Mouse (Mus musculus) embryonic facial prominence, embryonic 14.5 days (tissue): Measurements from ENCODE around the gene Szrd1. TPM values are rescaled to one million over a fixed set of nuclear protein-coding genes. Genes with fewer than 3 reads are reported as not detected.

Experiments
- ATAC-seq: fragments of 200-750 bp; cut with Nextera tagmentation; 2 replicates; pipeline ENCODE4 v1.8.0; 2017; ENCODE audit warnings: low read depth, moderate number of reproducible peaks, moderate TSS enrichment
- DNase-seq: peaks from one replicate; pipeline ENCODE4 v3.0.0-alpha.2; 2015; ENCODE audit warnings: low spot score
- H3K27ac ChIP-seq: fragments of 300-500 bp; sonication (generic); replicated peaks from 2 replicates; pipeline ENCODE4 v1.5.1; 2014; ENCODE audit warnings: low read depth, mild to moderate bottlenecking, low read length, moderate library complexity
- H3K27me3 ChIP-seq: fragments of 300-500 bp; sonication (generic); replicated peaks from 2 replicates; pipeline ENCODE4 v1.6.1; 2014; ENCODE audit warnings: low read length; ENCODE audit not compliant: control insufficient read depth, insufficient read depth
- H3K36me3 ChIP-seq: fragments of 300-500 bp; sonication (generic); 2 replicates; pipeline ENCODE4 v1.6.1; 2014; ENCODE audit warnings: low read length, mixed read lengths; ENCODE audit not compliant: control insufficient read depth, insufficient read depth
- H3K4me1 ChIP-seq: fragments of 300-500 bp; sonication (generic); 2 replicates; pipeline ENCODE4 v1.6.1; 2014; ENCODE audit warnings: antibody characterized with exemption, low read length; ENCODE audit not compliant: control insufficient read depth, insufficient read depth
- H3K4me2 ChIP-seq: fragments of 300-500 bp; sonication (generic); 2 replicates; pipeline ENCODE4 v1.6.1; 2014; ENCODE audit warnings: low read depth, mild to moderate bottlenecking, low read length, moderate library complexity, mixed read lengths
- H3K4me3 ChIP-seq: fragments of 300-500 bp; sonication (generic); 2 replicates; pipeline ENCODE4 v1.5.1; 2014; ENCODE audit warnings: low read depth, mild to moderate bottlenecking, low read length
- H3K9ac ChIP-seq: fragments of 300-500 bp; sonication (generic); 2 replicates; pipeline ENCODE4 v1.6.1; 2014; ENCODE audit warnings: low read depth, mild to moderate bottlenecking, low read length, moderate library complexity, mixed read lengths
- H3K9me3 ChIP-seq: fragments of 300-500 bp; sonication (generic); 2 replicates; pipeline ENCODE4 v1.6.1; 2016; ENCODE audit warnings: low read length; ENCODE audit not compliant: control insufficient read depth
- WGBS: fragments of 180-500 bp; shearing (Covaris S2); extraction: QIAGEN DNeasy Blood & Tissue Kit; methylation state at CpG from one replicate; pipeline ENCODE4 v1.1.7; 2014; 5-methylcytosine and 5-hydroxymethylcytosine counted together
- polyA plus RNA-seq: library from polyadenylated mRNA; unstranded; fragments of >200 nt; fragmentation: Nextera tagmentation; extraction: Ambion mirVana; gene quantifications from 2 replicates; pipeline ENCODE4 v1.2.1, GENCODE M21; 2014

The Szrd1 gene
- polyA plus RNA-seq, 1 experiment from 2014 or later = 38.7 TPM

DNA sequence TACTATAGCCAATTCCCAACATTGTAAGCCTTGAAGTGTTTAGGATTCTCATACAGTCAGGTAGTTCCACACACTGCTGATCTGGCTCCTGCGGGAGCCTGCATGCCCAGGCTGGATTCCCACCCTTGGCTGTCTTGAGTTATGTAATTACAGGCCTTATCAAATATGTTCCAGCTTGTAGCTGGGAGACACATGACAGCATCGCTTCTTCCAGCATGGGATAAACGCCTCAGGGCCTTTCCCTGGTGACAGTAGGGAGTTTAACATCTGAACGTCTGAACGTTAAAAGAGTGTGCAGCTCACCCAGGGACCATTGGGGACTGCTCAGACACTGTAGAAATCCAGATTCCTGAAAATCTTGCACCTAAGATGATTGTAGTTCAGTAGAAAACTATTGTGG lies 36.2 kb upstream of the Szrd1 start:
- H3K4me2 ChIP-seq = no peak overlapping the region
- H3K9me3 ChIP-seq = no peaks in the 10 kb centered on the region
- DNase-seq (peak; percentile 83), ATAC-seq (peak; percentile 79; the same call in 1 of the 2 replicates)
- H3K36me3 ChIP-seq = peaks cover 57% of the 10 kb centered on the region
- H3K4me1 ChIP-seq = no peaks in the 10 kb centered on the region
- no peaks in the 10 kb centered on the region for H3K27me3 ChIP-seq
- H3K9ac ChIP-seq = no peak overlapping the region
- no peak overlapping the region for H3K4me3 ChIP-seq
- WGBS = 48% methylated on average over 5 of the region's 5 CpGs
- H3K27ac ChIP-seq = no peak overlapping the region

DNA sequence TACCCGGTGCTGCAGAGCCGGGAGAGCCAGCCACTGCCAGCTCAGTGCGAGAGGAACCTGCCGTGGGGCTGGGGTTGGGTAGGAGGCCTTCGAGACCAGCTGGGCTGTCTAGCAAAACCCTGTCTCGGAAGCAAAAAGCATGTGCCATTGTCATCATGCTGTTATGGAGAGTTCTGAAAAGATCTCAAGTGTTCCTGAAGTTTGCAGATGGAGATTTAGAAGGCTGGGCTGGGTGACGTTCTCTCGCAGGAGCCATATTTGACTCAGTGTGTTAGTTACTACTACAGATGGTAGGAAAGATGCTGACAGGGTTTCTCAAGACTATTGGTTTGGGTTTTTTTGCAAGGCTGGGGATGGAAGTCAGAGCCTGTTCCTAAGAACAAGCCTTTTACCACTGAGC lies 32.5 kb upstream of the Szrd1 start:
- no peaks in the 10 kb centered on the region for H3K27me3 ChIP-seq
- no peak overlapping the region for H3K27ac ChIP-seq
- H3K4me1 ChIP-seq = no peaks in the 10 kb centered on the region
- 94% methylated on average over 8 of the region's 8 CpGs for WGBS
- no peaks in the 10 kb centered on the region for H3K9me3 ChIP-seq
- peaks cover 71% of the 10 kb centered on the region for H3K36me3 ChIP-seq
- DNase-seq = no peak
- no peak overlapping the region for H3K9ac ChIP-seq
- H3K4me3 ChIP-seq = no peak overlapping the region
- no peak overlapping the region for H3K4me2 ChIP-seq
- no peak for ATAC-seq

DNA sequence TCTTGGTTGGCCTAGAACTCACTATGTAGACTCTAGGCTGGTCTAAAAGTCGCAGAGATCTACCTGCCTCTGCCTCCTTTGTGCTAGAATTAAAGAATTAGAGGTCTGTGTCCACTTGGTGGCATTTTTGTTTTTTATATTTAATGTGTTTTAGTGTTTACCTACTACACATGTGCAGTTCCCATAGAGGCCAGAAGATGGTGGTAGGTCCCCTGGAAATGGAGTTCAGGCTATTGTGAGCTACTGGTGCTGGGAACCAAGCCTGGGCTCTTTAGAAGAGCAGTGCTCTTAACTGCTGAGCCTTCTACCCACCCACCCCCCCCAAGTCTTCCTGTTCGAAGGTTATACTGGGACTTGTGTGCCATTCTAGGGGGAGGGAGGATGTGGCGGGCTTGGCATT lies 27.6 kb upstream of the Szrd1 start:
- Histone ChIP-seq H3K4me3 (no peak overlapping the region), H3K36me3 (peaks cover 42% of the 10 kb centered on the region), H3K27me3 (no peaks in the 10 kb centered on the region), H3K4me2 (no peak overlapping the region), H3K27ac (no peak overlapping the region), H3K9ac (no peak overlapping the region), H3K4me1 (no peaks in the 10 kb centered on the region), H3K9me3 (peaks cover 5% of the 10 kb centered on the region)
- WGBS = 99% methylated on average over 3 of the region's 3 CpGs
- DNase-seq (no peak), ATAC-seq (no peak)

DNA sequence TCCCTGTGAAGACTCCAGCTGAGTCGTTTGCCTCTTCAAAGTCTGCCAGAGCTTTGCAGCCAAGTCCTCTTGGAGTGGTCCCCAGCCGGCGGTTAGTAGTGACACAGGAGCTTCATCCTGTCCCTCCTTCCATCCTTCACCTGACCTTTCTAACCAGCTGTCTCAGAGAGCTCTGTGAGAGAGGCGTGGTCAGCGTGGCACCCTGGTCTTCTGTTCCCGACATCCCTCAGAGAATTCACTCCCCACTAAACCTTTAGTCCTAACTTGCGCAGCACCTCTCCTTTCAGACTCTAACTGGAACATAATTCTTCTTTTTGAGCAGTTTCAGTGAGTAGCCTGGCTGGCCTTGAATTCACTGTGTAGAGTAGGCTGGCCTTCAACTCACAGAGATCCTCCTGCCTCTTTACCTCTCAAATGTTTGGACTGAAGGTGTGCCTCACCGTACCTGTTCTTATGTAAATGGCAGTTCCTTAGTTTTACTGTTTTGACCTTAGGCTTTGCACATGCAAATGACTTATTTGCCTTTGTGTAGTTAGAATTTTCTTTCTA lies 26.2 kb upstream of the Szrd1 start:
- H3K4me1 ChIP-seq = no peaks in the 10 kb centered on the region
- peaks cover 29% of the 10 kb centered on the region for H3K36me3 ChIP-seq
- 80% methylated on average over 8 of the region's 8 CpGs for WGBS

DNA sequence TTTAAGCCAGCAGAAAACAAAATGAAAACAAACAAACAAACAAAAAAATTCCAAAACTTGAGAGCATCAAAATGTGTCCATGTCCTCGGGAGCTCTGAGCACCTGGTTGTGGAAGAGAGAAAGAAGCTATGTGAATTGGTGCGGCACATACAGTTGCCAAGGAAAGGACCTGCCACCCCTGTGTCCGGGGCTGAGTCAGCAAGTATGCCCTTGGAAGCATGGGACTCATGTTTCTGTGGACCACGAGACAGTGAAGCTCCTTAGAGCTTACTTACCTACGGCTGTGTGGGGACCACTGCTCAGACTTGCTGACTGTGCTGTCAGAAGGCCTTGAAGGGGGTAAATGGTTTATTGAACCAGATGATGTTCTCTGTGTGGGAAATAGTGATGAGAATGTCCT lies 24.2 kb upstream of the Szrd1 start:
- Histone ChIP-seq H3K27me3 (no peaks in the 10 kb centered on the region), H3K4me3 (no peak overlapping the region), H3K4me2 (no peak overlapping the region), H3K27ac (no peak overlapping the region), H3K36me3 (peaks cover 8% of the 10 kb centered on the region), H3K9ac (no peak overlapping the region), H3K4me1 (peaks cover 8% of the 10 kb centered on the region; the same call in 1 of the 2 replicates), H3K9me3 (peaks cover 5% of the 10 kb centered on the region)
- DNase-seq (no peak), ATAC-seq (no peak)
- 95% methylated on average over 5 of the region's 5 CpGs for WGBS

More for the DNA sequence above, 26.2 kb upstream of the Szrd1 start:
- ATAC-seq = no peak
- H3K9ac ChIP-seq = no peak overlapping the region
- no peak for DNase-seq
- no peak overlapping the region for H3K27ac ChIP-seq
- no peak overlapping the region for H3K4me2 ChIP-seq
- peaks cover 5% of the 10 kb centered on the region for H3K9me3 ChIP-seq
- no peaks in the 10 kb centered on the region for H3K27me3 ChIP-seq
- no peak overlapping the region for H3K4me3 ChIP-seq

DNA sequence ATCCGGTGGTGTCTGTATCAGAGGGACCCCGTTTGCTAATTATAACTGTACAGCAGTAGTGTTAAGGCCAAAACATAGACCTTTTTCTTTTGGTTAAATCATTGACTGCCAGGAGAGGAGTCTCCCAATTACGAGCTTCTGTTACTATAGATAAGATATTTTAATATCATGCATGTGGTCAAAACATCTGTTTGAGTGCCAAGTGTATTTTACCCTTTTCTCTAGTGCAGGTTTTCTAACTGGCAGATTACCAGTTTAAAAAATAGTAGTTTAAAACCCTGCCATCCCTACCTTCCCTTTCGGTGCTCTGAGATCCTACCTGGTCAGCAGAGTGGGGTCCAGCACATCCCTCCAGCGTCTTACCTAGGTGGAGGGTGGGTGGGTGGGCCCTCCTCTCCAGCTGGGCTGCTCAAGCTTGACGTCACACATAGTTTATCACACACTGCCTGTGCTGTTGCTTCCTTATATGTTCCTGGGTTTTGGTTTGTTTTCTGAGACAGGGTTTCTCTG lies 22.2 kb upstream of the Szrd1 start:
- peaks cover 8% of the 10 kb centered on the region; the same call in 1 of the 2 replicates for H3K4me1 ChIP-seq
- H3K4me3 ChIP-seq = no peak overlapping the region
- H3K27me3 ChIP-seq = no peaks in the 10 kb centered on the region
- no peak overlapping the region for H3K27ac ChIP-seq
- no peak overlapping the region for H3K9ac ChIP-seq
- ATAC-seq = no peak
- WGBS = 88% methylated on average over 6 of the region's 6 CpGs
- no peak for DNase-seq
- H3K4me2 ChIP-seq = no peak overlapping the region
- H3K36me3 ChIP-seq = no peaks in the 10 kb centered on the region
- H3K9me3 ChIP-seq = peaks cover 5% of the 10 kb centered on the region

DNA sequence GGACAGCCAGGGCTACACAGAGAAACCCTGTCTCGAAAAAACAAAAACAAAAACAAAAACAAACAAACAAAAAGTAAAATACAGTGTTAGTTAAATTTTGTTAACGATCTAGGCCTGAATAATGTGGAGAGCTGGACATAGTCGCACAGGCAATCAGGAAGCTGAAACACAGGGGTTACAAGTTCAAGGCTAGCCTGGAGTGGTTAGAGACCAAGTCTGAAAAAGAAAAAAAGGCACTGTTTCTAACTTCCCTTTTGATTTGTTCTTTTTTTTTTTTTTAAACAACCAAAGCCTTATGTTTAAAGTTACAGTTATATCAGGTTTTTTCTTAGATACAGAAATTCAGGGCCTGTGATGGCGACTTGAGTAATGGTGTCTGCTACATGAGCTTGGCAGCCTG lies 20.6 kb upstream of the Szrd1 start:
- no peak overlapping the region for H3K27ac ChIP-seq
- no peaks in the 10 kb centered on the region for H3K36me3 ChIP-seq
- H3K4me3 ChIP-seq = no peak overlapping the region
- H3K9ac ChIP-seq = no peak overlapping the region
- no peak for DNase-seq
- no peak for ATAC-seq
- H3K9me3 ChIP-seq = peaks cover 5% of the 10 kb centered on the region
- H3K27me3 ChIP-seq = no peaks in the 10 kb centered on the region
- peaks cover 8% of the 10 kb centered on the region; the same call in 1 of the 2 replicates for H3K4me1 ChIP-seq
- WGBS = 88% methylated on average over 4 of the region's 4 CpGs
- H3K4me2 ChIP-seq = no peak overlapping the region

DNA sequence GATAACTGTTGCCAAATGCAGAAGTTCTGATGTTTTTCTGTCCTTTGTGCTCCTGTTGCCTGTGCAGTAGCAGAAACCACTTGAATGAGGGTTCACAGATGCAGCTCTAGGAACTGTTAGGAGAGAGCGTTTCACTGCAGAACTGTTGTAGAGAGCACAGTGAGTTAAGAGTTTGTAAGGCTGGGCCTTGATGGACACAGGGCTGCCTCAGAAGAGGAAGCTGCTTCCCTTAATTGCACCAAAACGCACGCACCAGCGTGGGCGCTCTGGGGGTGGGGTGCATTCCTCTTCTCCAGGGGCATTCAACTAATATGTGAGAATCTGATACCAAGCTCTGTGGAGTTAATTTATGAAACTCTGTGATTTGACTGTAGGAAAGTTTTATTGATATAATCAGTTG lies 20.1 kb upstream of the Szrd1 start:
- peaks cover 8% of the 10 kb centered on the region; the same call in 1 of the 2 replicates for H3K4me1 ChIP-seq
- no peak for DNase-seq
- H3K4me3 ChIP-seq = no peak overlapping the region
- H3K27ac ChIP-seq = no peak overlapping the region
- 27% methylated on average over 5 of the region's 5 CpGs for WGBS
- H3K9me3 ChIP-seq = peaks cover 4% of the 10 kb centered on the region
- no peaks in the 10 kb centered on the region for H3K36me3 ChIP-seq
- H3K27me3 ChIP-seq = no peaks in the 10 kb centered on the region
- no peak overlapping the region for H3K9ac ChIP-seq
- no peak for ATAC-seq
- no peak overlapping the region for H3K4me2 ChIP-seq

DNA sequence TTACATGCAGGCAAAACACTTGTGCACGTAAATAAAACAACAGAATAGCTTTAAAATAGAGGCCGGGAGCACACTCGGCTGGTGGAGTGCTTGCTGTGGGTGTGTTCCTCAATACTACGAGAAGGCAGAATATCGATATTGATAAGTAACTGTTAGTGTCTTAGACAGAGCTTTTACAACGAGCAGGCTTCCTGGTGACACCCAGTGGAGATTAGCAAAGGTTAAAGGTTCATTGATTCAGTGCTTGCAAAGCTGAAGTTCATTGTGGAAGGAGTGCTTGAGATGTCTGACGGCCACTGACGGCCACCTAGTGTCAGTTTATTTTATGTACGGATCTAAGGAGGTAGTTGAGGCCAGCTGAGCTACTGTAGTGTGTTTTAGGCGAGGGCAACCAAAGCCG lies 19.5 kb upstream of the Szrd1 start:
- H3K4me1 ChIP-seq = peaks cover 8% of the 10 kb centered on the region; the same call in 1 of the 2 replicates
- no peak overlapping the region for H3K4me3 ChIP-seq
- H3K4me2 ChIP-seq = no peak overlapping the region
- no peak for DNase-seq
- H3K9ac ChIP-seq = no peak overlapping the region
- ATAC-seq = no peak
- H3K36me3 ChIP-seq = no peaks in the 10 kb centered on the region
- H3K9me3 ChIP-seq = no peaks in the 10 kb centered on the region
- H3K27ac ChIP-seq = 0 out of 2 replicates have a peak overlapping the region, but pooled peaks have one; percentile 8
- WGBS = 49% methylated on average over 11 of the region's 11 CpGs
- H3K27me3 ChIP-seq = no peaks in the 10 kb centered on the region
